Mouse (Mus musculus) fat pad, adult 2 months (tissue): ENCODE measurements at regions not wholly inside any gene's neighbourhood (a gene's known extent, or its start where the extent isn't known, plus 50 kb on each side); places are given as distances from the start of the nearest gene placed in this dataset.

Experiments used
- DNase-seq: peaks from one replicate; pipeline ENCODE4 v3.0.0-alpha.2; 2011; ENCODE audit warnings: low read depth, low spot score; ENCODE audit errors: extremely low read depth

DNA sequence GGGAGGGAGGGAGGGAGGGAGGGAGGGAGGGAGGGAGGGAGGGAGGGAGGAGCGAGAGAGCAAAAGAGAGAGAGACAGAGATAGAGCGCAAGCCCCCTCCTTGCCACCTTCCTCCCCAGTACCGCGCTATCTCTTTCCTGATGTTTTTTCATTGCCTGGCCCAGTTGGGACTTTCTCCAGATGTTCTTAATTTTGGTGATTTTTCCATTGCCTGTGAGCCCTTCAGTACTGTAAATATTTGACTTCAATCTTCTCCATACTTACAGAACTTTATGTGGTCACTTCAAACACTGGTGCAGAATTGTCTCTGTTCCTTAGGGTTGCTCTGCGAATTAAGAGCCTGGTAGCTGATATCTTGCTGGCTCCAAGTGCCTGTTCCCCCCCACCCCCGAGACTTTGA, 50.1 kb upstream of the Cops8 start:
- DNase-seq, result no peak
